Mouse (Mus musculus) kidney, adult 2 months (tissue): ENCODE measurements at regions not wholly inside any gene's neighbourhood (a gene's known extent, or its start where the extent isn't known, plus 50 kb on each side); places are given as distances from the start of the nearest gene placed in this dataset.

ENCODE experiments used
- DNase-seq: peaks from one replicate; pipeline ENCODE4 v3.0.0; 2021
- H3K27ac ChIP-seq: fragments of 200-500 bp; 2 replicates; pipeline ENCODE4 v1.5.1; 2012; ENCODE audit warnings: low read depth, low read length, control low read depth, inconsistent platforms; ENCODE audit not compliant: insufficient read depth
- H3K27me3 ChIP-seq: fragments of 200-500 bp; replicated peaks from 2 replicates; pipeline ENCODE4 v1.6.1; 2012; ENCODE audit warnings: mild to moderate bottlenecking, moderate library complexity, low read length, inconsistent platforms; ENCODE audit not compliant: control insufficient read depth, insufficient read depth
- H3K36me3 ChIP-seq: fragments of 200-500 bp; 2 replicates; pipeline ENCODE4 v1.6.1; 2012; ENCODE audit warnings: mild to moderate bottlenecking, moderate library complexity, low read length, inconsistent platforms; ENCODE audit not compliant: control insufficient read depth, insufficient read depth
- H3K4me1 ChIP-seq: fragments of 200-500 bp; 2 replicates; pipeline ENCODE4 v1.6.1; 2011; ENCODE audit warnings: low read length; ENCODE audit not compliant: control insufficient read depth, insufficient read depth
- H3K4me3 ChIP-seq: fragments of 200-500 bp; 2 replicates; pipeline ENCODE4 v1.5.1; 2011; ENCODE audit warnings: mild to moderate bottlenecking, low read depth, low read length, control low read depth; ENCODE audit not compliant: insufficient read depth
- CTCF ChIP-seq: fragments of 200-500 bp; conservative IDR thresholded peaks from 2 replicates; pipeline ENCODE4 v1.5.1; 2011; ENCODE audit warnings: low read depth, mild to moderate bottlenecking, control low read depth, low read length, moderate library complexity, mixed read lengths; ENCODE audit not compliant: insufficient read depth, insufficient read length
- POLR2A ChIP-seq: fragments of 200-500 bp; IDR thresholded peaks from one replicate; pipeline ENCODE4 v1.6.1; 2011; ENCODE audit warnings: low read depth, low read length, control low read depth
- WGBS: fragments of 180-500 bp; shearing (Covaris S2); methylation state at CpG from one replicate; pipeline ENCODE4 v1.1.7; 2018; 5-methylcytosine and 5-hydroxymethylcytosine counted together

DNA sequence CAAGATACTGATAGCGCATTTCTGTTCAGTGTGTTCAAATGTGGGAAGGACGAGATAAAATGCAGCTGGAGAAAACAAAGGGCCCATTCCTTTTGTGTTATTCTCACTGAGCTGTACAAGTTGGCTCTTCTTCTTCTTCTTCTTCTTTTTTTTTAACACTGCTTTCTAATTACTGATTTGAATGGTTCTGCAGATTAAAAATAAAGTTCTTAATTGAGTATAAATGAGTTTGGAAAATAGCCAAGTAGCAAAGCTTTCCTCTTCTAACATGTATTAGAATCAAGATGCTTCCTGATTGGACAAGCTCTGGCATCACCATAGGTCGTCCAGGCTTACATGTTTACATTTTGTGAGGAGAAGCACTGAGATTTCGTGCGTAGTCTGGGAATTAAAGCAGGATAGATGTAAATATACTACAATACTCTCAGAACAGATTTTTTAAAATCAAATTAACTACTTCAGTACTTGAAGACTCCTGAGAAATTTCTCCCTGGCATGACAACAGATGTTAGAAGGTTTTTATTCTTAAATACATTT lies 1254.8 kb downstream of the Pla2g4a start:
- H3K4me1 ChIP-seq: no peaks in the 10 kb centered on the region

GRCm38 (mm10) chr1:148700599-148700954 lies 1260.5 kb downstream of the Pla2g4a start:
- H3K27me3 ChIP-seq: no peaks in the 10 kb centered on the region
- WGBS: 44% methylated on average over 3 of the region's 3 CpGs
- DNase-seq: no peak
- H3K27ac ChIP-seq: no peak overlapping the region
- H3K36me3 ChIP-seq: no peaks in the 10 kb centered on the region
- H3K4me3 ChIP-seq: no peak overlapping the region
- TF ChIP-seq POLR2A: no peak
- no peak for TF ChIP-seq CTCF
- no peaks in the 10 kb centered on the region for H3K4me1 ChIP-seq

More for the DNA sequence above, 1254.8 kb downstream of the Pla2g4a start:
- 66% methylated on average over 5 of the region's 5 CpGs for WGBS
- Histone ChIP-seq H3K4me3 (no peak overlapping the region), H3K36me3 (no peaks in the 10 kb centered on the region), H3K27me3 (no peaks in the 10 kb centered on the region), H3K27ac (no peak overlapping the region)
- DNase-seq: no peak
- TF ChIP-seq CTCF: no peak
- no peak for TF ChIP-seq POLR2A

DNA sequence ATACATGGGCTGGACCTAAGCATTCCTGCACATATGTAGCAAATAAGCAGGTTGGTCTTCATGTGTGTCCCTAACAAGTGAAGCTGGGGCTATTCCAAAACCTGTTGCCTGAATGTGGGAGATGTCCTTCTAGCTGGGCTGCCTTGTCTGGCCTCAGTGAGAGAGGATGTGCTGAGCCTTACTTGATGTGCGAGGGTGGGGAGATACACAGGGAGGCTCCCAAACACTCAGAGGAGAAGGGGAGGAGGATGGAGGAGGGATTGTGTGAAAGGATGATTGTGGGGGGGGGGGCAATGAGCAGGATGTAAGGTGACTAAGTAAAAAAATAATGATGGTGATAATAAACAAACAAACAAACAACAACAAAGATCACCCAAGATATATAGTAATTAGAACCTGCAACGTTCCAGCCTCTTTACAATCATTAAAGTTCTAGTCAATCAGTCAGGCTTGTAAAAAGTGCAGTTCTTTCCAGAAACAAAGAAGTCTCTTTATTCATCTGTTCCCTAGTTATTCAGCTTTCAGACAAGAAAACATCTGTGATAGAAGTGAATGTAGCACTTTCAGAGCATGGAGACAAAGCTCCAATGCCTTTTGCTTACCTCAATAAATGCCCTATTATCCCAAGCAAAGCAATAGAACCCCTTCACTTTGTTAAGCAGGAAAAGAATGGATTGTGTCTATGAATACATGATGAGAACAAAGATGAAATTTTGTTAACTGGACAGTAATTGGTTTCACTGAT lies 1261.1 kb downstream of the Pla2g4a start:
- no peak for DNase-seq
- TF ChIP-seq CTCF (no peak), POLR2A (no peak)
- 66% methylated on average over 2 of the region's 2 CpGs for WGBS
- Histone ChIP-seq H3K36me3 (no peaks in the 10 kb centered on the region), H3K4me3 (no peak overlapping the region), H3K27ac (no peak overlapping the region), H3K27me3 (no peaks in the 10 kb centered on the region), H3K4me1 (no peaks in the 10 kb centered on the region)

- 74% methylated on average over 2 of the region's 2 CpGs for WGBS
- no peak for DNase-seq
Observed at GRCm38 (mm10) chr1:148690085-148690484, 1271.0 kb downstream of the Pla2g4a start.

DNA sequence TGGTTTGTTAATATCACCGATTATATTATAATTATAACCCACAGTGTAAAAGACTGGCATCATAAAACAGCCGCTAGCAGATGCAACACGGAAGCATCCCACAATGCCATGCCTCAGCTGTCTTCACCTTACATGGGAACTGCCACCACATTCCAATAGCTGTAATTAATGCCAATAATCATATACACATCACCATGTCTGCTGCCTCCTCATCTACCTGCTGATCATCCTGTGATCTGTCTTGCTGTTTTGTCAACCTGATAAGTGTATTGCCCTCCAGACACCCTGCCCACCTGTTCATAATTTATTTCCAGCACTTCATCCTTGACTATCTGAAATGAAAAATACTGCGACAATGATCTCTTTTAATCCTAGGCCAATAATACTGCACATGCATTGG lies 1271.5 kb downstream of the Pla2g4a start:
- no peak overlapping the region for H3K27ac ChIP-seq
- no peaks in the 10 kb centered on the region for H3K4me1 ChIP-seq
- no peak overlapping the region for H3K4me3 ChIP-seq
- TF ChIP-seq POLR2A (no peak), CTCF (no peak)
- no peak for DNase-seq
- H3K36me3 ChIP-seq: no peaks in the 10 kb centered on the region
- WGBS: 91% methylated on average over 4 of the region's 4 CpGs
- H3K27me3 ChIP-seq: no peaks in the 10 kb centered on the region

More at GRCm38 (mm10) chr1:148690085-148690484, 1271.0 kb downstream of the Pla2g4a start:
- Histone ChIP-seq H3K4me3 (no peak overlapping the region), H3K4me1 (no peaks in the 10 kb centered on the region), H3K27ac (no peak overlapping the region), H3K27me3 (no peaks in the 10 kb centered on the region), H3K36me3 (no peaks in the 10 kb centered on the region)
- TF ChIP-seq POLR2A (no peak), CTCF (no peak)

DNA sequence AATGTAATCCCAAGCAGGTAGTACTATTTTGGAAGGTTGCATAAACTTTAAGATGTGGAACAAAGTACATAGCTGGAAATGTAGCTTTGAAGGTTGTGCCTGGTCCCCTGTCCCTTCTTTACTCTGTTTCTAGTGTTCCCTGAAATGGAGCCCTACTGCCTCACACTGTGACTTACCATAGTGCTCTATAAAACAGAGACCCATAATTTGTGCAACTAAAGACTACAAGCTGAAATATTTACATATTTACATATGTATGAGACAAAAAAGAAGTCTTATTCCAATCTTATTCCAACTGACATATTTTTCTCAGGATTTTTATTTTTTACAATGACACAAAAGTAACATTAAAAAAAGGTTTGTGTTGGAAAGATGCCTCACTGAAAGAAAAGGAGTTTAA lies 1285.6 kb downstream of the Pla2g4a start:
- H3K36me3 ChIP-seq: no peaks in the 10 kb centered on the region
- DNase-seq: no peak

DNA sequence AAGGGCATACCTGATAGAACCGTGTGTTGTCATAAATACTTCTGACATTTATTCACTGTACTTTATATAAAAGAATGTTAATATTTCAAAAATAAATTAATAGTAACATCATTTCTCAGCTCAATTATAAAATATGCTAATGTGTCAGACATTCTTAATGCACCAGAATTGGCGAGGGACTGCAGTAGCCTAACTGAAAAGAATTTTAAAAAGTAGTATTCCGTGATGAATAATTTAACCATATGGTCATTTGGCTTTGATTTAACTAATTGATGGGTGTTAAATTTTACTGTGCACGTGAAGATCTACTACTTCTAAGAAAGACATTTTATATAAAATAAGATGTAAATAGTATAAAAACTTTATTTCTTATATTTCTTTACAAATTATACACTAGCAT lies 1296.7 kb downstream of the Pla2g4a start:
- Histone ChIP-seq H3K4me1 (no peaks in the 10 kb centered on the region), H3K27me3 (no peaks in the 10 kb centered on the region), H3K4me3 (no peak overlapping the region), H3K27ac (no peak overlapping the region), H3K36me3 (no peaks in the 10 kb centered on the region)
- no peak for DNase-seq
- 68% methylated on average over 4 of the region's 4 CpGs for WGBS
- TF ChIP-seq POLR2A (no peak), CTCF (no peak)

More for the DNA sequence above, 1285.6 kb downstream of the Pla2g4a start:
- H3K4me3 ChIP-seq: no peak overlapping the region
- TF ChIP-seq POLR2A (no peak), CTCF (no peak)
- no peaks in the 10 kb centered on the region for H3K4me1 ChIP-seq
- H3K27ac ChIP-seq: no peak overlapping the region
- H3K27me3 ChIP-seq: no peaks in the 10 kb centered on the region
